Mouse (Mus musculus) ES-E14 (cell line): ENCODE measurements at regions not wholly inside any gene's neighbourhood (a gene's known extent, or its start where the extent isn't known, plus 50 kb on each side); places are given as distances from the start of the nearest gene placed in this dataset.

Experiments used
- DNase-seq: peaks from one replicate; pipeline ENCODE4 v3.0.0-alpha.2; 2013; ENCODE audit warnings: low read depth, low spot score
- H3K27ac ChIP-seq: 2 replicates; pipeline ENCODE4 v1.5.1; 2012; ENCODE audit warnings: low read depth, mild to moderate bottlenecking, low read length, moderate library complexity, mixed read lengths; ENCODE audit not compliant: poor library complexity, insufficient read depth, severe bottlenecking
- H3K36me3 ChIP-seq: 2 replicates; pipeline ENCODE4 v1.6.1; 2012; ENCODE audit warnings: mild to moderate bottlenecking, low read length, moderate library complexity, mixed read lengths; ENCODE audit not compliant: control insufficient read depth, poor library complexity, insufficient read depth, severe bottlenecking
- H3K4me1 ChIP-seq, 2 experiments: fragments of 150-350 bp in 1 of 2; sonication (generic) in 1 of 2; 2 replicates each; pipeline ENCODE4 v1.6.1; 2012; ENCODE audit warnings: low read length in 2 of 2, mild to moderate bottlenecking in 1 of 2, mixed read lengths in 1 of 2; ENCODE audit not compliant: control insufficient read depth in 2 of 2, insufficient read depth in 2 of 2, poor library complexity in 1 of 2
- H3K4me3 ChIP-seq, 2 experiments: fragments of 150-350 bp in 1 of 2; sonication (generic) in 1 of 2; 2 replicates each; pipeline ENCODE4 v1.5.1; 2012; ENCODE audit warnings: low read length in 2 of 2, low read depth in 1 of 2, mild to moderate bottlenecking in 1 of 2, mixed read lengths in 1 of 2; ENCODE audit not compliant: insufficient read depth in 1 of 2, poor library complexity in 1 of 2, severe bottlenecking in 1 of 2
- H3K9ac ChIP-seq: 2 replicates; pipeline ENCODE4 v1.6.1; 2012; ENCODE audit warnings: low read depth, mild to moderate bottlenecking, low read length, mixed read lengths; ENCODE audit not compliant: poor library complexity, insufficient read depth, severe bottlenecking
- H3K9me3 ChIP-seq: fragments of 150-350 bp; sonication (generic); 2 replicates; pipeline ENCODE4 v1.6.1; 2012; ENCODE audit warnings: low read depth, mild to moderate bottlenecking, low read length; ENCODE audit not compliant: control insufficient read depth, insufficient read depth
- CHD2 ChIP-seq: IDR thresholded peaks from 2 replicates; pipeline ENCODE4 v1.6.1; 2014; ENCODE audit warnings: mild to moderate bottlenecking, low read depth, low read length, inconsistent platforms
- HCFC1 ChIP-seq: IDR thresholded peaks from 2 replicates; pipeline ENCODE4 v1.6.1; 2012; ENCODE audit warnings: low read length, inconsistent platforms, borderline replicate concordance; ENCODE audit not compliant: insufficient read depth
- MAFK ChIP-seq: IDR thresholded peaks from 2 replicates; pipeline ENCODE4 v1.6.1; 2014; ENCODE audit warnings: mild to moderate bottlenecking, low read depth, low read length, inconsistent platforms; ENCODE audit not compliant: insufficient read depth
- ZC3H11A ChIP-seq: IDR thresholded peaks from 2 replicates; pipeline ENCODE4 v1.6.1; 2012; ENCODE audit warnings: low read depth, mild to moderate bottlenecking, inconsistent platforms, low read length, borderline replicate concordance
- ZNF384 ChIP-seq: IDR thresholded peaks from 2 replicates; pipeline ENCODE4 v1.6.1; 2012; ENCODE audit warnings: low read depth, low read length, inconsistent platforms
- in situ Hi-C, 2 experiments: fragments of 600-800 bp; cut with MboI; formaldehyde crosslinking; loops; one replicate each; pipeline ENCODE4 v1.15.1; 2025; ENCODE audit warnings: low sequenced_read_pairs in 2 of 2, inconsistent platforms in 1 of 2; ENCODE audit not compliant: unreplicated experiment in 2 of 2

GRCm38 (mm10) chr9:101694054-101694453 lies 167.6 kb upstream of the 9630041A04Rik start:
- no peak overlapping the region for H3K9ac ChIP-seq
- H3K9me3 ChIP-seq, result no peaks in the 10 kb centered on the region
- no peak overlapping the region for H3K4me3 ChIP-seq
- in situ Hi-C loops, result no loop called here
- H3K36me3 ChIP-seq, result no peaks in the 10 kb centered on the region
- no peak for TF ChIP-seq ZNF384
- TF ChIP-seq CHD2, result no peak
- no peak for TF ChIP-seq HCFC1
- TF ChIP-seq ZC3H11A, result no peak
- TF ChIP-seq MAFK, result no peak
- no peaks in the 10 kb centered on the region for H3K4me1 ChIP-seq
- DNase-seq, result no peak
- H3K27ac ChIP-seq, result no peak overlapping the region

DNA sequence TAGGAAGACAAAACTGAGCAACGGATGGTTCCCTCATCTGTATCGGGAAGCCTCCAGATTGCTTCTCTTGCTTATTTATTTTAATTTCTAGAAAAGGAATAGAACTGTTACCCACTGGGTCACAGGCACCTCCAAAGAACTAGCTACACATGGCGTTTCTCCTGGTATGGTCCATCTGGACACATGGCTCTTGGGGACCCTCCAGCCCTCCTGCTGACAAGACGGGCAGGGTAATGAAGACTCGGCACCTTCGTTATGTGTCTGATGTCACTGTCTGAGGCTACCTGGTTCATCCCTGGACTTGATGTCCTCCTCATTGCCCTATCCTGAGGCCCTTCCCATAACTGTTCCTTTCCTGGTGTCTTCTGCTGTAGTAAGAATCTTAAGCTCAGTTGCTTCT lies 170.3 kb upstream of the 9630041A04Rik start:
- Histone ChIP-seq H3K9ac (no peak overlapping the region), H3K9me3 (no peaks in the 10 kb centered on the region), H3K27ac (no peak overlapping the region), H3K4me3 (no peak overlapping the region), H3K36me3 (no peaks in the 10 kb centered on the region), H3K4me1 (no peaks in the 10 kb centered on the region)
- no peak for DNase-seq
- TF ChIP-seq CHD2 (no peak), HCFC1 (no peak), MAFK (no peak), ZC3H11A (no peak), ZNF384 (no peak)
- in situ Hi-C loops, result no loop called here

- Histone ChIP-seq H3K4me1 (no peaks in the 10 kb centered on the region), H3K36me3 (no peaks in the 10 kb centered on the region), H3K9ac (no peak overlapping the region), H3K27ac (no peak overlapping the region), H3K4me3 (no peak overlapping the region), H3K9me3 (no peaks in the 10 kb centered on the region)
- in situ Hi-C loops, result no loop called here
- no peak for DNase-seq
- TF ChIP-seq ZNF384 (no peak), MAFK (no peak), CHD2 (no peak), ZC3H11A (no peak), HCFC1 (no peak)
Observed at GRCm38 (mm10) chr9:101690916-101691315, 170.7 kb upstream of the 9630041A04Rik start.

GRCm38 (mm10) chr9:101690402-101690861 lies 171.2 kb upstream of the 9630041A04Rik start:
- H3K9ac ChIP-seq, result no peak overlapping the region
- no peak overlapping the region for H3K4me3 ChIP-seq
- no peaks in the 10 kb centered on the region for H3K36me3 ChIP-seq
- H3K27ac ChIP-seq, result no peak overlapping the region
- in situ Hi-C loops, result no loop called here
- no peaks in the 10 kb centered on the region for H3K9me3 ChIP-seq
- DNase-seq, result no peak
- no peaks in the 10 kb centered on the region for H3K4me1 ChIP-seq
- TF ChIP-seq ZNF384, result no peak
- no peak for TF ChIP-seq MAFK

DNA sequence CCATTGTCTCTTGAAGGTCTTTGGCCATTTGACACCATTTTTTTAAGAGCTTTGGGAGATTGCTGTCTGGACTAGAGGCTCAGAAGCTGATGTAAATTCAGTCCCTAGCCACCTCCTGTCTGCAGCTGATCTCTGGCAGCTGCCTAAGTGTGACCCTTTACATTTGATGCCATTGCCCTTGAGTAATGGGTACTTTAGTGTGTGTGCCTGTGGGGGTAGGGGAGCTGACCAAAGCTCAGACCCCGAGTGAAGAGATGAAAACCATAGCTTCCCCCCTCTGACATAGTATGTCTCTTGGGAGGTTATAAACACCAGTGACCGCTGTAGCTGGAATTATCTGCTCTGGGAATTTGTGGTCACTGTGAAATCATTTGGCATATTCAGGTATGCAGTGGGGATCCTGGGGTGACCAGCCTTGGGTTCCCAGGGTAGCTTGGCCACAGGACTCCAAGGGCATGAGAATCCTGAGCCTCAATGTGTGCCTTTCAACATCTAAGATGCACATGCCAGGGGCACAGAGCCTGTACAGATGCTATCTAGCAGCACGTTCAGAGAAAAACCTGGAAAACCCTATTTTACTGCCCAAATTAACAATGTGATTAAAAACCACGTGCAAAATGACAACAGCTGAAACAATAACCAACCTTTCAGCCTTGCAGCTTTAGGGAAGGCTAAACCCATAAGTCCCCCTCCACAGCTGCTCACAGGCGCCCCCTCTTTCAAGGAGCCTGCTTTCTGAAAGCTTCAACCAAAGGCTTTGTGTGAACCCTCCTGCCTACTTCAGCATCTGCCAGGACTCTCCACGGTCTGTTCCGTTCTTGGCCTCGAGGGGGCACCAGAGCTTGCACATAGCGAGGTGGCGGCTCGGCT lies 171.9 kb upstream of the 9630041A04Rik start:
- peak; percentile 56 for DNase-seq
- TF ChIP-seq ZNF384, result no peak
- no peak for TF ChIP-seq HCFC1
- TF ChIP-seq MAFK, result no peak
- TF ChIP-seq CHD2, result no peak
- peak; percentile 18; the same call in 1 of the 2 replicates for TF ChIP-seq ZC3H11A
- H3K4me1 ChIP-seq, result no peaks in the 10 kb centered on the region
- H3K9ac ChIP-seq, result no peak overlapping the region
- in situ Hi-C loops, result no loop called here
- H3K27ac ChIP-seq, result no peak overlapping the region
- no peaks in the 10 kb centered on the region for H3K36me3 ChIP-seq
- H3K9me3 ChIP-seq, result no peaks in the 10 kb centered on the region
- H3K4me3 ChIP-seq, result no peak overlapping the region
